Mouse (Mus musculus) liver, embryonic 15.5 days (tissue): ENCODE results near the gene Parp2. TPM values are rescaled to one million over a fixed set of nuclear protein-coding genes. Genes with fewer than 3 reads are reported as not detected.

Experiments used
- ATAC-seq: fragments of 200-750 bp; cut with Nextera tagmentation; 2 replicates; pipeline ENCODE4 v1.8.0; 2017; ENCODE audit warnings: moderate number of reproducible peaks, mild to moderate bottlenecking, moderate library complexity; ENCODE audit not compliant: insufficient read depth
- H3K27ac ChIP-seq: fragments of 300-500 bp; sonication (generic); replicated peaks from 2 replicates; pipeline ENCODE4 v1.5.1; 2015; ENCODE audit warnings: mild to moderate bottlenecking, inconsistent platforms
- H3K27me3 ChIP-seq: fragments of 300-500 bp; sonication (generic); 2 replicates; pipeline ENCODE4 v1.6.1; 2015; ENCODE audit warnings: mild to moderate bottlenecking, inconsistent platforms
- H3K36me3 ChIP-seq: fragments of 300-500 bp; sonication (generic); replicated peaks from 2 replicates; pipeline ENCODE4 v1.6.1; 2015; ENCODE audit warnings: moderate library complexity, mild to moderate bottlenecking, inconsistent platforms
- H3K4me1 ChIP-seq: fragments of 300-500 bp; sonication (generic); replicated peaks from 2 replicates; pipeline ENCODE4 v1.6.1; 2015; ENCODE audit warnings: inconsistent platforms
- H3K4me2 ChIP-seq: fragments of 300-500 bp; sonication (generic); 2 replicates; pipeline ENCODE4 v1.6.1; 2015; ENCODE audit warnings: moderate library complexity, mild to moderate bottlenecking, inconsistent platforms
- H3K4me3 ChIP-seq: fragments of 300-500 bp; sonication (generic); replicated peaks from 2 replicates; pipeline ENCODE4 v1.5.1; 2015; ENCODE audit warnings: mild to moderate bottlenecking, inconsistent platforms
- H3K9ac ChIP-seq: fragments of 300-500 bp; sonication (generic); 2 replicates; pipeline ENCODE4 v1.6.1; 2015; ENCODE audit warnings: moderate library complexity, mild to moderate bottlenecking, inconsistent platforms
- H3K9me3 ChIP-seq: fragments of 300-500 bp; sonication (generic); replicated peaks from 2 replicates; pipeline ENCODE4 v1.6.1; 2016; ENCODE audit warnings: inconsistent platforms
- WGBS: fragments of 180-500 bp; shearing (Covaris S2); methylation state at CpG from one replicate; pipeline ENCODE4 v1.1.7; 2015; ENCODE audit warnings: mixed read lengths; ENCODE audit not compliant: insufficient replicate concordance; 5-methylcytosine and 5-hydroxymethylcytosine counted together
- polyA plus RNA-seq: library from polyadenylated mRNA; unstranded; fragments of >200 nt; fragmentation: Nextera tagmentation; extraction: Ambion mirVana; gene quantifications from 2 replicates; pipeline ENCODE4 v1.2.1, GENCODE M21; 2015

The Parp2 gene
- polyA plus RNA-seq, 1 experiment from 2014 or later = 28.0 TPM

- 37% methylated on average over 5 of the region's 5 CpGs for WGBS
- H3K9me3 ChIP-seq = no peaks in the 10 kb centered on the region
- no peak overlapping the region for H3K9ac ChIP-seq
- H3K27ac ChIP-seq = no peak overlapping the region
- ATAC-seq = peak; percentile 6; the same call in 1 of the 2 replicates
- H3K36me3 ChIP-seq = no peaks in the 10 kb centered on the region
- H3K4me3 ChIP-seq = peak overlapping the region; percentile 66
- H3K4me1 ChIP-seq = peaks cover 14% of the 10 kb centered on the region
- peak overlapping the region; percentile 72 for H3K4me2 ChIP-seq
- no peaks in the 10 kb centered on the region for H3K27me3 ChIP-seq
Measured at GRCm38 (mm10) chr14:50870805-50871143, 63.1 kb downstream of the Parp2 start.

Other genes starting within 250 kb of the Parp2 start
- not detected in 2 replicates for gene Olfr744, start 193.0 kb upstream of the Parp2 start, polyA plus RNA-seq
- gene Olfr745, start 168.5 kb upstream of the Parp2 start, polyA plus RNA-seq = not detected in 2 replicates
- gene Olfr746, start 160.8 kb upstream of the Parp2 start, polyA plus RNA-seq = not detected in 2 replicates
- not detected in 2 replicates for gene Olfr747, start 114.6 kb upstream of the Parp2 start, polyA plus RNA-seq
- gene Olfr748, start 100.5 kb upstream of the Parp2 start, polyA plus RNA-seq = not detected in 2 replicates
- not detected in 2 replicates for gene Olfr749, start 62.7 kb upstream of the Parp2 start, polyA plus RNA-seq
- gene Ttc5, start 22.3 kb upstream of the Parp2 start, polyA plus RNA-seq = 16.3 and 17.6 TPM in 2 replicates
- not detected in 2 replicates for gene Ccnb1ip1, start 109 bp upstream of the Parp2 start, polyA plus RNA-seq
- 3.8 and 4.3 TPM in 2 replicates for gene Tep1, start 62.7 kb downstream of the Parp2 start, polyA plus RNA-seq
- 0.13 and 0.20 TPM in 2 replicates for gene Klhl33, start 89.7 kb downstream of the Parp2 start, polyA plus RNA-seq
- 54.7 and 57.7 TPM in 2 replicates for gene Osgep, start 117.1 kb downstream of the Parp2 start, polyA plus RNA-seq
- gene Apex1, start 117.1 kb downstream of the Parp2 start, polyA plus RNA-seq = 61.4 and 70.5 TPM in 2 replicates
- gene Pip4p1, start 123.0 kb downstream of the Parp2 start, polyA plus RNA-seq = 23.0 and 24.5 TPM in 2 replicates
- 80.6 and 83.3 TPM in 2 replicates for gene Pnp, start 123.2 kb downstream of the Parp2 start, polyA plus RNA-seq
- not detected in 2 replicates for gene Gm49342, start 136.7 kb downstream of the Parp2 start, polyA plus RNA-seq
- gene Pnp2, start 148.2 kb downstream of the Parp2 start, polyA plus RNA-seq = 9.8 and 10.0 TPM in 2 replicates
- gene Rnase10, start 199.9 kb downstream of the Parp2 start, polyA plus RNA-seq = 0.07 TPM in 1 of 2 replicates, not detected in the other
- gene Rnase9, start 234.0 kb downstream of the Parp2 start, polyA plus RNA-seq = not detected in 2 replicates
- not detected in 2 replicates for gene Rnase11, start 242.3 kb downstream of the Parp2 start, polyA plus RNA-seq
- gene Rnase12, start 249.8 kb downstream of the Parp2 start, polyA plus RNA-seq = 1.2 and 1.7 TPM in 2 replicates